Mouse (Mus musculus) heart, adult 18-20 months (tissue): Measurements from ENCODE around the gene Slc37a1. TPM values are rescaled to one million over a fixed set of nuclear protein-coding genes. Genes with fewer than 3 reads are reported as not detected.

ENCODE experiments used
- DNase-seq, 2 experiments: peaks; one replicate each; pipeline ENCODE4 v3.0.0; 2021 to 2022; ENCODE audit warnings: mixed read lengths in 1 of 2
- total RNA-seq, 2 experiments: library from RNA; stranded (reverse); gene quantifications; 2 replicates each; pipeline ENCODE4 v1.2.3; 2021

The Slc37a1 gene
- total RNA-seq, 2 experiments from 2014 or later, result 7.5 to 10.3 TPM

GRCm38 (mm10) chr17:31294363-31295214 lies 8.0 kb downstream of the Slc37a1 start:
- DNase-seq, result peak in 1 of 2 experiments; percentile 53

- peak in 1 of 2 experiments; percentile 48 for DNase-seq
Measured at GRCm38 (mm10) chr17:31295215-31295891, 8.8 kb downstream of the Slc37a1 start.

- DNase-seq, result peak; percentile 87 to 90
Measured at GRCm38 (mm10) chr17:31295892-31296781, 9.5 kb downstream of the Slc37a1 start.

GRCm38 (mm10) chr17:31297521-31297939 lies 10.9 kb downstream of the Slc37a1 start:
- DNase-seq, result peak; percentile 76 to 78

- no peak for DNase-seq
Measured at GRCm38 (mm10) chr17:31298419-31299209, 12.0 kb downstream of the Slc37a1 start.

GRCm38 (mm10) chr17:31299981-31300380 lies 13.4 kb downstream of the Slc37a1 start:
- DNase-seq, result no peak

- DNase-seq, result no peak
Measured at GRCm38 (mm10) chr17:31300736-31301135, 14.1 kb downstream of the Slc37a1 start.

- DNase-seq, result no peak
Measured at GRCm38 (mm10) chr17:31303401-31303800, 16.8 kb downstream of the Slc37a1 start.

GRCm38 (mm10) chr17:31304895-31305775 lies 18.5 kb downstream of the Slc37a1 start:
- DNase-seq, result peak; percentile 75 to 84

- DNase-seq, result no peak
Measured at GRCm38 (mm10) chr17:31305776-31306120, 19.2 kb downstream of the Slc37a1 start.

GRCm38 (mm10) chr17:31307756-31308155 lies 21.2 kb downstream of the Slc37a1 start:
- no peak for DNase-seq

GRCm38 (mm10) chr17:31308291-31308816 lies 21.8 kb downstream of the Slc37a1 start:
- no peak for DNase-seq

- no peak for DNase-seq
Measured at GRCm38 (mm10) chr17:31309281-31309793, 22.7 kb downstream of the Slc37a1 start.

- no peak for DNase-seq
Measured at GRCm38 (mm10) chr17:31311047-31311446, 24.5 kb downstream of the Slc37a1 start.

- DNase-seq, result no peak
Measured at GRCm38 (mm10) chr17:31312648-31313047, 26.1 kb downstream of the Slc37a1 start.

GRCm38 (mm10) chr17:31315046-31315792 lies 28.6 kb downstream of the Slc37a1 start:
- DNase-seq, result no peak

- no peak for DNase-seq
Measured at GRCm38 (mm10) chr17:31315993-31316392, 29.4 kb downstream of the Slc37a1 start.

- DNase-seq, result no peak
Measured at GRCm38 (mm10) chr17:31316998-31317397, 30.4 kb downstream of the Slc37a1 start.
